ENCODE assay signal across 26 mouse cellular contexts in the genomic region with DNA sequence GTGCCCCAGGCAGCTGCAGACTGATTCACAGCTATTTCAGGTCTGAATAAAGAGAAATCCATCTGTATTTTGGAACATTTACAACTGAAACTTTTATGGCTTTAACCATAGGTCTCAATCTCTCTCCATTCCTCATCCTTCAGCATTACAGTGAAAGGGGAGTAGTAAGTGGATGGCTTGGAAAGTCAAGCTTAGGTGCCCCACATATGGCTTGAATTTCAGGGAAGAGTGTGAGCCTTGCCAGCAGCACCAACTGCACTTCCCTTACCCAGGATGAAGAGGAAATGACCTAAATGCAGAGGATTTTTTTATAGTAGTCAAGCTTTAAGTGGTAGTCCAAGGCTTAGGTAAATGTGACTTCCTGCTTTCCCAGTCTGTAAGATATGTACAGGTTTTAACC.
"Had no signal": no experiment of that assay in that cellular context is flagged by ENCODE, and none has a peak within 500 bp of the region (broad histone marks: within the 10 kb centered on the region; RNA-seq: fewer than 3 reads in every experiment).

No protein-coding gene starts in this region.

- H3K27ac ChIP-seq: heart, adult 2 months; heart, embryonic 13.5 days; heart, embryonic 15.5 days; hindbrain, embryonic 13.5 days; hindbrain, embryonic 15.5 days; hindbrain, postnatal 0 days; kidney, embryonic 15.5 days; kidney, postnatal 0 days; liver, embryonic 13.5 days; liver, embryonic 15.5 days had no signal

- H3K9me3 ChIP-seq: heart, embryonic 13.5 days; heart, embryonic 15.5 days; hindbrain, embryonic 13.5 days; hindbrain, embryonic 15.5 days; kidney, embryonic 15.5 days; liver, embryonic 13.5 days; liver, embryonic 15.5 days had no signal

- H3K4me3 ChIP-seq: heart, adult 2 months; heart, embryonic 13.5 days; heart, embryonic 15.5 days; hindbrain, embryonic 13.5 days; hindbrain, embryonic 15.5 days; kidney, embryonic 15.5 days; liver, embryonic 13.5 days; liver, embryonic 15.5 days had no signal

- H3K36me3 ChIP-seq: heart, embryonic 13.5 days; heart, embryonic 15.5 days; hindbrain, embryonic 13.5 days; hindbrain, embryonic 15.5 days; kidney, embryonic 15.5 days; liver, embryonic 13.5 days; liver, embryonic 15.5 days had no signal

- H3K4me1 ChIP-seq: heart, embryonic 13.5 days; heart, embryonic 15.5 days; hindbrain, embryonic 13.5 days; hindbrain, embryonic 15.5 days; kidney, embryonic 15.5 days; liver, embryonic 13.5 days; liver, embryonic 15.5 days had no signal

- H3K27me3 ChIP-seq: heart, embryonic 13.5 days; heart, embryonic 15.5 days; hindbrain, embryonic 13.5 days; hindbrain, embryonic 15.5 days; kidney, embryonic 15.5 days; liver, embryonic 13.5 days; liver, embryonic 15.5 days had no signal

- H3K4me2 ChIP-seq: heart, embryonic 11.5 days; heart, embryonic 13.5 days; heart, embryonic 15.5 days; hindbrain, embryonic 13.5 days; hindbrain, embryonic 15.5 days; kidney, embryonic 15.5 days; liver, embryonic 11.5 days; liver, embryonic 13.5 days; liver, embryonic 15.5 days had no signal

- ATAC-seq: hindbrain, postnatal 0 days; intestine, embryonic 16.5 days had no signal

- DNase-seq: gastrocnemius, postnatal 14 days; gastrocnemius, postnatal 36 days; heart, adult 11 months; heart, adult 2 months; heart, postnatal 14 days; heart, postnatal 36 days; kidney, adult 11 months; kidney, adult 2 months; kidney, adult 9 months; kidney, postnatal 14 days; kidney, postnatal 36 days; layer of hippocampus, adult 9-11 months; layer of hippocampus, postnatal 36 days; liver; liver, embryonic 13.5 days had no signal

- H3K9ac ChIP-seq: heart, embryonic 13.5 days; heart, embryonic 15.5 days; hindbrain, embryonic 13.5 days; hindbrain, embryonic 15.5 days; kidney, embryonic 15.5 days; liver, embryonic 13.5 days; liver, embryonic 15.5 days had no signal
